Mouse (Mus musculus) forebrain, embryonic 16.5 days (tissue): Measurements from ENCODE around the gene Izumo4. TPM values are rescaled to one million over a fixed set of nuclear protein-coding genes. Genes with fewer than 3 reads are reported as not detected.

Source experiments
- ATAC-seq: fragments of 200-750 bp; cut with Nextera tagmentation; 2 replicates; pipeline ENCODE4 v1.8.0; 2017; ENCODE audit warnings: mild to moderate bottlenecking, moderate library complexity
- H3K27ac ChIP-seq: fragments of 300-500 bp; sonication (generic); 2 replicates; pipeline ENCODE4 v1.5.1; 2014; ENCODE audit warnings: low read length, control low read depth
- H3K27me3 ChIP-seq: fragments of 300-500 bp; sonication (generic); replicated peaks from 2 replicates; pipeline ENCODE4 v1.6.1; 2014; ENCODE audit warnings: low read length; ENCODE audit not compliant: control insufficient read depth, insufficient read depth
- H3K36me3 ChIP-seq: fragments of 300-500 bp; sonication (generic); 2 replicates; pipeline ENCODE4 v1.6.1; 2014; ENCODE audit not compliant: control insufficient read depth, insufficient read depth
- H3K4me1 ChIP-seq: fragments of 300-500 bp; sonication (generic); replicated peaks from 2 replicates; pipeline ENCODE4 v1.6.1; 2014; ENCODE audit warnings: low read length; ENCODE audit not compliant: control insufficient read depth, insufficient read depth
- H3K4me2 ChIP-seq: fragments of 300-500 bp; sonication (generic); 2 replicates; pipeline ENCODE4 v1.6.1; 2014; ENCODE audit warnings: mild to moderate bottlenecking, low read length, control low read depth
- H3K4me3 ChIP-seq: fragments of 300-500 bp; sonication (generic); replicated peaks from 2 replicates; pipeline ENCODE4 v1.5.1; 2014; ENCODE audit warnings: mild to moderate bottlenecking, low read length, control low read depth
- H3K9ac ChIP-seq: fragments of 300-500 bp; sonication (generic); replicated peaks from 2 replicates; pipeline ENCODE4 v1.6.1; 2014; ENCODE audit warnings: low read depth, low read length, control low read depth
- H3K9me3 ChIP-seq: fragments of 300-500 bp; sonication (generic); 2 replicates; pipeline ENCODE4 v1.6.1; 2016; ENCODE audit warnings: low read length; ENCODE audit not compliant: control insufficient read depth
- WGBS: fragments of 180-500 bp; shearing (Covaris S2); extraction: QIAGEN DNeasy Blood & Tissue Kit; methylation state at CpG from one replicate; pipeline ENCODE4 v1.1.7; 2014; 5-methylcytosine and 5-hydroxymethylcytosine counted together
- polyA plus RNA-seq: library from polyadenylated mRNA; unstranded; fragments of >200 nt; fragmentation: Nextera tagmentation; extraction: Ambion mirVana; gene quantifications from 2 replicates; pipeline ENCODE4 v1.2.1, GENCODE M21; 2015

Gene Izumo4
- polyA plus RNA-seq, 1 experiment from 2014 or later, result 44.1 TPM

DNA sequence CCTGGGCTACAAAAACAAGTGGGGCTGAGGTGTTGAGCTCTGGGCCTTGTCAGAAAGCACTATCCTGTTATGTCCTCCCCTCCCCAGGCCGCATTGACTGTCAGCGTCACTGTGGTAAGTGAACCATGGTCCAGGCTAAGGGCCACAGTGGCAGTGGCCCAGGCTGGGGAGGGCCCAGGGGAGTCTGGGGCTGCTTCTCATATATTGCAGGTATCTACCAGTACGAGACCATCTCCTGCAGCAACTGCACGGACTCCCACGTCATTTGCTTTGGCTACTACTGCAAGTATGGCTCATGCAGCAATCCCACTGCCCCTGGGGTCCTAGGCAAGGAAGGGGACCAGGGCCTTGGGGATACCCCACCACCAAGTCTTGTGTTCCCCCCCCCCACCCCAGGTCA is 1.7 kb downstream of the Izumo4 start:
- peak overlapping the region; percentile 42; the same call in 1 of the 2 replicates for H3K9ac ChIP-seq
- 93% methylated on average over 5 of the region's 5 CpGs for WGBS
- H3K27me3 ChIP-seq, result no peaks in the 10 kb centered on the region
- H3K4me3 ChIP-seq, result no peak overlapping the region; the same call in 1 of the 2 replicates
- H3K4me2 ChIP-seq, result peak overlapping the region; percentile 76
- no peaks in the 10 kb centered on the region for H3K9me3 ChIP-seq
- H3K27ac ChIP-seq, result no peak overlapping the region
- H3K36me3 ChIP-seq, result peaks cover 15% of the 10 kb centered on the region
- ATAC-seq, result no peak
- peaks cover 30% of the 10 kb centered on the region for H3K4me1 ChIP-seq

- ATAC-seq, result no peak
- H3K36me3 ChIP-seq, result peaks cover 22% of the 10 kb centered on the region
- H3K27me3 ChIP-seq, result no peaks in the 10 kb centered on the region
- no peak overlapping the region for H3K9ac ChIP-seq
- H3K4me2 ChIP-seq, result no peak overlapping the region
- no peak overlapping the region for H3K4me3 ChIP-seq
- H3K4me1 ChIP-seq, result peaks cover 29% of the 10 kb centered on the region
- no peak overlapping the region for H3K27ac ChIP-seq
- WGBS, result 92% methylated on average over 5 of the region's 5 CpGs
- H3K9me3 ChIP-seq, result no peaks in the 10 kb centered on the region
Measured at GRCm38 (mm10) chr10:80704418-80704817, 2.4 kb downstream of the Izumo4 start.

GRCm38 (mm10) chr10:80705033-80705432 is 3.0 kb downstream of the Izumo4 start:
- 71% methylated on average over 3 of the region's 3 CpGs for WGBS
- ATAC-seq, result no peak
- 0 out of 2 replicates have a peak overlapping the region, but pooled peaks have one; percentile 11 for H3K9ac ChIP-seq

GRCm38 (mm10) chr10:80705479-80705878 is 3.5 kb downstream of the Izumo4 start:
- Histone ChIP-seq H3K36me3 (peaks cover 32% of the 10 kb centered on the region), H3K4me3 (no peak overlapping the region), H3K27ac (no peak overlapping the region), H3K4me1 (peaks cover 19% of the 10 kb centered on the region), H3K9me3 (no peaks in the 10 kb centered on the region), H3K9ac (no peak overlapping the region), H3K4me2 (no peak overlapping the region), H3K27me3 (no peaks in the 10 kb centered on the region)
- ATAC-seq, result no peak
- 79% methylated on average over 3 of the region's 3 CpGs for WGBS

More at GRCm38 (mm10) chr10:80705033-80705432, 3.0 kb downstream of the Izumo4 start:
- no peaks in the 10 kb centered on the region for H3K9me3 ChIP-seq
- no peak overlapping the region for H3K4me2 ChIP-seq
- no peaks in the 10 kb centered on the region for H3K27me3 ChIP-seq
- H3K4me1 ChIP-seq, result peaks cover 23% of the 10 kb centered on the region
- no peak overlapping the region for H3K4me3 ChIP-seq
- H3K36me3 ChIP-seq, result peaks cover 28% of the 10 kb centered on the region
- H3K27ac ChIP-seq, result no peak overlapping the region

GRCm38 (mm10) chr10:80710834-80711233 is 8.8 kb downstream of the Izumo4 start:
- Histone ChIP-seq H3K9me3 (no peaks in the 10 kb centered on the region), H3K27me3 (no peaks in the 10 kb centered on the region), H3K36me3 (peaks cover 60% of the 10 kb centered on the region), H3K4me2 (no peak overlapping the region), H3K4me1 (no peaks in the 10 kb centered on the region), H3K4me3 (no peak overlapping the region), H3K9ac (no peak overlapping the region), H3K27ac (no peak overlapping the region)
- no peak for ATAC-seq
- WGBS, result 91% methylated on average over 3 of the region's 3 CpGs

- Histone ChIP-seq H3K4me1 (no peaks in the 10 kb centered on the region), H3K27me3 (no peaks in the 10 kb centered on the region), H3K4me3 (no peak overlapping the region), H3K9ac (no peak overlapping the region), H3K27ac (no peak overlapping the region), H3K9me3 (no peaks in the 10 kb centered on the region), H3K36me3 (peaks cover 71% of the 10 kb centered on the region), H3K4me2 (no peak overlapping the region)
- no peak for ATAC-seq
- 90% methylated on average over 1 of the region's 1 CpGs for WGBS
Measured at GRCm38 (mm10) chr10:80717281-80717680, 15.3 kb downstream of the Izumo4 start.

GRCm38 (mm10) chr10:80727369-80728127 is 25.6 kb downstream of the Izumo4 start:
- Histone ChIP-seq H3K36me3 (peaks cover 38% of the 10 kb centered on the region), H3K27ac (no peak overlapping the region), H3K4me3 (no peak overlapping the region), H3K9ac (no peak overlapping the region), H3K4me1 (no peaks in the 10 kb centered on the region), H3K9me3 (no peaks in the 10 kb centered on the region), H3K4me2 (no peak overlapping the region), H3K27me3 (no peaks in the 10 kb centered on the region)
- no peak for ATAC-seq
- 95% methylated on average over 5 of the region's 5 CpGs for WGBS

DNA sequence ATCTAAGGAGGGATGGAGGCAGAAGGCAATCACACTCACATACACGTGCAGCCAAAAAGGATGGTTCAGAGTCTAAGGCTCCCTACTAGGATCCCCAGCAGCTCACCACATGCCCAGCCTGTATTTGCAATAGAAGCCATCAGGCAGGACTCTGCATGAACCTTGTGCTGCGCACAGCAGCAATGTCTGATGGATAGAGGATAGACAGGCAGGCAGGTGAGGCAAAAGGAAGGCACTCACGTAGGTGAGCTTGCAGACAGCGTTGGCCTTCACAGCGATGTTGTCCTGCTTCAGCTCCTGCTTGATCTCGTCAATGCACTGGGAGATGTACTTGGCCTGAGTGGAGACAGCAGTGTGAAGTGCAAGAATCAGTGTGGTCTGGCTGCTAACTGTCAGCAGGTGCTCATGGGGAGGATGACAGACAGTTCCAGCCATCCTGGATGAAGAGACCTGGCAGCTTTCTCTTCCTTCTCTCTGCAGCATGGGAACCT is 30.7 kb downstream of the Izumo4 start:
- H3K27ac ChIP-seq, result no peak overlapping the region
- peaks cover 14% of the 10 kb centered on the region for H3K4me1 ChIP-seq
- H3K4me3 ChIP-seq, result no peak overlapping the region
- H3K27me3 ChIP-seq, result no peaks in the 10 kb centered on the region
- no peak overlapping the region for H3K4me2 ChIP-seq
- H3K9me3 ChIP-seq, result no peaks in the 10 kb centered on the region
- H3K36me3 ChIP-seq, result peaks cover 25% of the 10 kb centered on the region
- 91% methylated on average over 6 of the region's 6 CpGs for WGBS
- ATAC-seq, result no peak
- no peak overlapping the region for H3K9ac ChIP-seq

- Histone ChIP-seq H3K27ac (peak overlapping the region; percentile 45), H3K9me3 (no peaks in the 10 kb centered on the region), H3K4me2 (no peak overlapping the region), H3K9ac (no peak overlapping the region), H3K27me3 (no peaks in the 10 kb centered on the region), H3K4me3 (no peak overlapping the region), H3K36me3 (no peaks in the 10 kb centered on the region; the same call in none of the 2 replicates), H3K4me1 (peaks cover 41% of the 10 kb centered on the region)
- 51% methylated on average over 5 of the region's 5 CpGs for WGBS
- ATAC-seq, result no peak
Measured at GRCm38 (mm10) chr10:80736731-80737130, 34.7 kb downstream of the Izumo4 start.
